Mouse (Mus musculus) kidney, adult 8-10 months (tissue): Measurements from ENCODE around the gene Anxa9.
A peak's percentile ranks its signal among the peaks of the same experiment; 100 is the strongest.

Experiments used
- DNase-seq, 2 experiments: peaks; one replicate each; pipeline ENCODE4 v3.0.0; 2022

The Anxa9 gene

GRCm38 (mm10) chr3:95313476-95313875 is 6.5 kb upstream of the Anxa9 start:
- DNase-seq: no peak

DNA sequence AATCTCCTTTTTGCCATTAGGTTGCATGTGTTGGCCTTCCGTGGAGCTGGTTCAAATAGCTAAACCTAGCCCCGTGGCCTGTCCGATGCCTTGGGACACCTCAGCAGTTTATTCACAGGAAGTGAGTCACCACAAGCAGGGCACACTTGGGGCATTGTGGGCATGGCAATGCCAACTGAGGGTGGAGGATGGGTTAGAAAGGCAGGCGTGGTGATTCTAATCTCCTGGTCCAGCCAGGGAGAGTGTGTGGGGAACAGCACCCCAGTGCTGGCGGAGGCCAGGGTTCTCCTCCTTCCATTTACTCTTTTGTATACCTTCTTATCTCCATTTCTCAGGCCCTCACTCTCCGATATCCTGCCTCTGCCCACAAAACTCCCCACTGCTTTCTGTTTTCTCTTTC is 5.6 kb upstream of the Anxa9 start:
- DNase-seq: no peak

GRCm38 (mm10) chr3:95310968-95311882 is 4.2 kb upstream of the Anxa9 start:
- DNase-seq: peak; percentile 79 to 91

GRCm38 (mm10) chr3:95310496-95310895 is 3.5 kb upstream of the Anxa9 start:
- no peak for DNase-seq

GRCm38 (mm10) chr3:95306244-95306643 is 732 bp downstream of the Anxa9 start:
- no peak for DNase-seq

- no peak for DNase-seq
These were observed 5.7 kb downstream of the Anxa9 start for GRCm38 (mm10) chr3:95301204-95301796.

GRCm38 (mm10) chr3:95298018-95298417 is 9.0 kb downstream of the Anxa9 start:
- no peak for DNase-seq

DNA sequence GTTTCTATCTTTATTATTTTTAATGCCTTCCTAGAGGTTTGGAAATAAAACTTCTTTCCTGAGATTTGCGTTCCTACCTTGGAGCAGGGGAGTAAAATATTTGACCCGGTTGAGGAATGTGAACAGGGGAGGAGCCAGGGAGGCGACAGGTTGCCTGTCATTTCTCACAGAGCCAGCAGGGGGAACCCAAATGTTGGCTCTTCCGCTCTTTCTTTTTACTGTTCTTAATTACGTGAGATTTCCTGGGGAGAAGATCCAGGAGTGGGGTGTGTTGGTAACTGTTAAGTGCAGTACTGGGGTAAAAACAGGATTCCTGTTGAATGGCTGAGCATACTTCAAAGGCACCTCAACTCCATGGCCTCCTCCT is 10.9 kb downstream of the Anxa9 start:
- peak; percentile 68 to 77 for DNase-seq

GRCm38 (mm10) chr3:95295321-95296102 is 11.5 kb downstream of the Anxa9 start:
- DNase-seq: peak; percentile 68 to 80

DNA sequence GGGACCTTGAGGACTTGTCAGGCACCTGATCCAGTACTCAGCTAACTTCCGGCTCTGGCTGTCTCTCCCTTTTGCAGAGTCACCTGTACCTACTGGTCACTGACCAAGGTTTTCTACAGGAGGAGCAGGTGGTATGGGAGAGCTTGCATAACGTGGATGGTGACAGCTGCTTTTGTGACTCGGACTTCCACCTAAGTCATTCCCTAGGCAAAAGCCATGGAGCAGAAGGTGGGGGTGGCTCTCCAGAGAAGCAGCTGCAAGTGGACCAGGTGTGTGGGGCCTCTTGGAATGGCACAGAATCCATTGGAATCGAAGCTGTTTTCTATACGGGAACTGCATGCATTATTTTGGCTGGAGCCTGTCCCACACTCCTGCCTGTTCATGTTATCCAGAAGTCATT is 12.3 kb downstream of the Anxa9 start:
- no peak for DNase-seq

DNA sequence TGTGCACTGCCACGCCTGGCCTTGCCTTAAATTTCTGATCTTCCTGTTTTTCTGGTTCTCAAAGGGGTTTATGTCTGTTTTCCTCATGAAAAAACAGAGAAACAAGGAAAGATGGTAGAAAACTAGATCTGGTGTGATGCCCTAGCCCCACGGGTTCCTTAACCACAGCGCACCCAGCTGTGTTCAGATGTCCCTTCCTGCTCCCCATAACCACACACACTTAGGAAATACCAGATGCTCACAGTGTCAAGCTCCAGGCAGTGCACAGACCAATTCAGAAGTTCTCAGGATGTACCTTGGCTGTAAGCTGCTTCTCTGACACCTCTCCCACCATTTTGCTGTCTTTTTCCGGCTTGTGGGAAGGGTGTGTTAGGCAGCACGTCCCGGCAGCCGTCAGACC is 12.7 kb downstream of the Anxa9 start:
- no peak for DNase-seq

DNA sequence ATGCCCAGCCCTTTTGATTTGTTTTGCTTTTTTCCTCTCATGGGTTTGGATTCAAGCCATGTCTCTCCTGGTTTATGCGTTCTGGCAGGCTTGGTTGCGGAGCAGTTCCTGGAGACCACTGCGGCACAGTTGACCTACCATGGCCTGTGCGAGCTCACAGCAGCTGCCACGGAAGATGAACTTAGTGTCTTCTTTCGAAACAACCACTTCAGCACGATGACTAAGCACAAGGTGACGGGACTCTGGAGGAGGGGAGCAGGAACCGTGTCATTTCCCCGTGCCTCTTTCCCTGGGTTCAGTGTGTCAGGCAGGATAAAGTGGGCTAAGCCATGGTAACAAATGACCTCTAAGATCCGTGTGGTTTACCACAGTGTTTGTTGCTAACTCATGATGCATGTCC is 13.4 kb downstream of the Anxa9 start:
- peak; percentile 66 to 74 for DNase-seq

GRCm38 (mm10) chr3:95292899-95293298 is 14.1 kb downstream of the Anxa9 start:
- DNase-seq: no peak

DNA sequence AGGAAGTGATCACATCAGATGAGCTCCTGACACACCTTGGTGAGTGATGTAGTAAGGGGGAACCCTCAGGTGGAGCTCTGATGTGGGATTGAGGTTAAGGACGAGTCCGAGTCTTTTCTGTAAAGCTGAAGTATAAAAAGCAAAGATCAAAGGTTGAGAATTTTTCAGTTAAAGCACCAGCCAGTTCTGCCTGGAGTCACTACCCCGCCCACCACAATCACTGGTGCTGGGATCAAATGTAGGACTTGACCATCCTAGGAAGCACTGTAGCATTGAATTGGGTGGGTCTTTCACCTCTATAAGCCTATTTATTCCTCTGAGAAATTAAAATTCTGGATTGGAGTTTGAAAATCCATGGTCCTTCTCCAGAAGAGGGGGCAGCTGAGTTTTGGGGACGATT is 15.9 kb downstream of the Anxa9 start:
- DNase-seq: no peak

- no peak for DNase-seq
These were observed 16.8 kb downstream of the Anxa9 start for GRCm38 (mm10) chr3:95290156-95290555.

DNA sequence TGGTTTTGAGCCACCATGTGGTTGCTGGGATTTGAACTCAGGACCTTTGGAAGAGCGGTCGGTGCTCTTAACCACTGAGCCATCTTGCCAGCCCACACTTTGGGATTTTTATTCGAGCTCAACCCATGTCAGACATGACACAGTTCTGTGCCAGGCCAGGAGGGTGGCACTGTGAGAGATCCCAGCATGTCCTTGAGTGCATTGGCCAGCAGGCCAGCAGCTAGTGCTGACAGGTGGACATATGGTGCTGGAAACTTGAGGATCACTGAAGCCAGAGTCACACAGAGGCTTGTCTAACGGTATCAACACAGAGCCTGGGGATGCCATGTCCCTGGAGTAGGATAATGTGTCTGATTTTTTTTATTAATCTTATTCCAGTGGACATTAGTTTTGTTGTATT is 17.6 kb downstream of the Anxa9 start:
- no peak for DNase-seq

- no peak for DNase-seq
These were observed 19.4 kb downstream of the Anxa9 start for GRCm38 (mm10) chr3:95287541-95287940.

DNA sequence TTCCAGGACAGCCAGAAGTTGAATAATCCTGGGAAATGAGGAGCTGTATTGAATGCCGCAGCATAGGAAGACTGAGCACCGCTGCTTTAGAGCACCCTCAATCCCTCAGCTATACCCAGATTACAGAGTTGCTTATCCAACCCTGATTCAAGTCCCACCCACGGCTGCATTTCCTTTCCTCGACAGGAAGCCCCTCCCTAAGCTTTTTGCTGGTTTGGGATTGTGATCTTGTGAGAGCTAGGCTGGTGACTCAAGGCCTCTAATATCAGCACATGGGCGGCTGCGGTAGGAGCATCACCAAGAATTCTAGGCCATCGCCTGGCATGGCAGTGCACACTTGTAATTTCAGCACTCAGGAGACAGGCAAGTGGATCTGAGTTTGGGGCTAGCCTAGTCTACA is 20.5 kb downstream of the Anxa9 start:
- DNase-seq: no peak

DNA sequence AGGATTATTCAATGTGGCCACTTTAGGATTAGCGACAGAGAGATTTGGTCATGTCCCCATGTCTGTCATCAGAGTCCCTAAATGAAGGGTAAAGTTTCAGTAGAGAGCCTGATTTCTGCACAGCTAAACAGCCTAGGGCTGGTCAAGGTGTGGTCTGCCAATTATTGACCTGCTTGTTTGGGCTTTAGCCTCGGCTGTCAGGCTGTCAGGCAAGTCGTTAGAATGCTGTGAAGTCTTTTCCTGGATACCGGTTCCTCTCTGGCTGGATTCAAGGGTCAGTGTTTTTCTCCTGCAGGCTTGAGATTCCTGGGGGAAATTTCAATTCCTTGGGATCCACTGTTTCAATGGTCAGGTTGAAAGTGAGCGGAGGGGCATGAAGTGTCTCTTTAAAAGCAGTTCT is 21.0 kb downstream of the Anxa9 start:
- peak in 1 of 2 experiments; percentile 68 for DNase-seq

DNA sequence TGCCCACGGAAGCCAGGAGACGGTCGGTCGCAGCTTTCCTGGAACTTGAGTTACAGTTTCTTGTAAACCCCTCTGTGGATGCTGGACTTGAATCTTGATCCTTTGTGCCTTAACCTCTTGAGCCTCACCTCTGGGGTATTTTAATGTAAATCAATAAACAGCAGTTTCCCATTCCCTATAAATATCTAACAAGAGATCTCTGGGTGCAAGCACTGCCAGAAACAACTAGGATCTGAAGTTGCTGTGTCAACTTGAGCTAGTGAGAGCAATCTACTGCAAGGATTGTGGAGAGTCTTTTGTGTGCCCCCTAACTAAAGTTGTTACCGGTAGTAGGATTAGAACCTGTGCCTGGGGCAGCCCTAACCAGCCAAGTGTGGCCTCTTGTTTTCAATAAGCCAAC is 21.6 kb downstream of the Anxa9 start:
- DNase-seq: no peak

GRCm38 (mm10) chr3:95284501-95285281 is 22.3 kb downstream of the Anxa9 start:
- no peak for DNase-seq

DNA sequence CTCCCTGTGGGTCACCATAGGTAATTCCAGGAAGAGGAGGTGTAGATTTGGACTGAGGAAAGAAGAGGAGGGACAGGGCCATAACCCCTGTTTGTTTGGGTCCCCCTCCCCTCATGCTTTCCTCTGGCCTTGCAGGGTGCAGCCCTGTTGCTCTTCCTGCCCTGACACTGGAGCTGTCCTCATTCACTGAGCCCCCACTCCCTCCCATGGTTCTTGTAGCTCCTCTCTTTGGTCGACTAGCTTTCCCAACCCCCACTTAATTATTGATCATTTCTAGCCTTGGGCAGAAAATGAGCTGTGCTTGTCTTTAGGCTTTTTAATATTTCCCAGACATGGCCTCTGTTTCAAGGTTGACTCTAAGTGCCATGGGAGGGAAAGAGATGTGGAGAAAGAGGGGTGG is 22.9 kb downstream of the Anxa9 start:
- DNase-seq: no peak

GRCm38 (mm10) chr3:95283589-95283941 is 23.4 kb downstream of the Anxa9 start:
- DNase-seq: no peak
